Mouse (Mus musculus) thymus, postnatal 4 days (tissue): ENCODE results near the gene Casq2.
"Not testable (repeated sequence)": the region's sequence is repeated elsewhere in the genome, so short reads cannot be mapped to it uniquely, and the experiment has no call there.

ENCODE experiments used
- DNase-seq: peaks from one replicate; pipeline ENCODE4 v3.0.0; 2021

Casq2 gene

DNA sequence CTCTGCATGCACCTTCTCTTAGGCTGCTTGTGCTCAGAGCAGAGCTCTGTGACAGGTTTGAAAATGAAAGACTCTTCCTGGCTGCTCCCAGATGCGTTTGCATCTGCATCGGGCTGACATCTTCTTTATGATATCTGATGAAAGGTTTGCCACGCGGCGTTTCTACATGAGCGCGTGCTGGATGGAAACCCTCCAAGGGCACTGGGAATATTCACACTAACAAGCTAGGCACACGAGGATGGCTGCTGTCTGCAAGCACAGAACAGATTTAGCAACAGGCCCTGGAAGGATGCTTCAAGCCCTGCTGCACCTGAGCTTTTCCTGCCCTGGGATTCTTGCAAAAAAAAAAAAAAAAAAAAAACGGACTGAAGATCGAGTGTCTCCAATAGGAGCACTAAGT lies 50.9 kb downstream of the Casq2 start:
- DNase-seq: no peak

DNA sequence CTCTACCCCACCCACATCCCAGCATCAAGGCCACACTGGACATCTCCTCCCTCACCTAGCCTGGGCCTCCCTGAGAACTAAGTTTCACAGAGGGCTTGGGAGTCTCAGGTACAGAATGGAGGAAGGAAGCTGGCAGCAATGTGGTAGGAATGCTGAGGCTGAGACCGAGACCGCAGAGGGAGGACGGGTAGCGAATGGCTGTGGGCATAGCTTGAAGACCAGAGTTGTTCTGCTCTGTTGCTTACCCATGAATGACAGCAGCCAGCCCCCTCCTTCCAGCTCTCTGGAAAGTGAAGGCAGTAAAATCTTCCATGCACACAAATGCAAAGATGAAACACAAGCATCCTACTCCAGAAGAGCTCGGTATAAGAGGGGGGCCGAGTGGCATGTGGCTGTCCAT lies 52.7 kb downstream of the Casq2 start:
- DNase-seq: no peak

DNA sequence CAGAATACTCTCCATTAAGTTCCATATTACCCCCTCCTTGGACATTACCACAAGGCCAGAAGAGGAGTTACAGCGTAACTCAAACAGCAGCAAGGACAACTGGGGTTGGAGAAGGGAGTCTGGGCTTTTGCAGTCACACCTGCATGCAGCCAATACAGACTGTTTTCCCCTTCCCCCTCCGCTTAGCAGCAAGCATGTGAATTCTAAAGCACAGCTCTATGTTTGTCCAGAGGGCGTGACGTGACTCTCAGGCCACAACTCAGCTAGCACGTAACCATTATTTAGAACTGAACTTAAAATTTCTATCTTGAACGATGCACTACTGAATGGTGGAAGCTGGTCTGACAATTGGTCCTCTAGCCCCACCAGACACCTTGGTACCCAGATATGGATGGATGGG lies 54.4 kb downstream of the Casq2 start:
- DNase-seq: no peak

DNA sequence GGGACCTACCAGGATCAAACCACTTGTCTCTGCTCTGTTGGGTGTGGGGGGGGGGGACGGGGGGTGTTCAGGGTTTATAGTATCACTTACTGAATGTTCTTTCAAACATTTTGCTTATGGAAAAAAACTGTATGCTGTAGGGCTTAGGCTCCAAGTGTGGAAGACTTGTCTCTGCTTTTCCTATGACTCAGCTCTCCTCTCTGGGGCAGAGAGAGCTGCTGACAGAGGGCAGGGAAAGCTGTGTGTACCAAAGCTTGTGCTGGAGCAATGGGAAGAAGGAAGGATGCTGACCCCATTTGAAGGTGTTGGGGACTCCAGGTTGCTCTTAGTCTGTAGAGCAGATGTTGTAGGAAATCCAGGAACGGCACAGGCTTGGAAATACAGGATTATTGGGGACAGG lies 55.2 kb downstream of the Casq2 start:
- DNase-seq: no peak

DNA sequence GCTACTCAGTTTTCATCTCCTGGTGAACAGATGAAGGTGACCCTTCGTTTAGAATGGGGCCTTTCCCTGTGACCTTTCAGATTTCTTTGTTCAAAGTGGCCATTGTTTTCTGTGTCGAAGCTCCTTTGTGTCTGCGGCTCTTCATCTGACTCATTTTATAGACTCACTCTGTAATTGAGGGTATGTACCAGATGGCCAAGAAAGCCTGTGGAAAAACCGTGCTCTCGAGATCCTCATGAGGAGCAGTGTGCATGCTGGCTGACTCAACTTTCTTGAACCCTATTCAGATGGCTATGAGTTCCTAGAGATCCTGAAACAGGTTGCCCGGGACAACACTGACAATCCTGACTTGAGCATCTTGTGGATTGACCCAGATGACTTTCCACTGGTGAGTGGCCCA lies 55.7 kb downstream of the Casq2 start:
- DNase-seq: no peak

DNA sequence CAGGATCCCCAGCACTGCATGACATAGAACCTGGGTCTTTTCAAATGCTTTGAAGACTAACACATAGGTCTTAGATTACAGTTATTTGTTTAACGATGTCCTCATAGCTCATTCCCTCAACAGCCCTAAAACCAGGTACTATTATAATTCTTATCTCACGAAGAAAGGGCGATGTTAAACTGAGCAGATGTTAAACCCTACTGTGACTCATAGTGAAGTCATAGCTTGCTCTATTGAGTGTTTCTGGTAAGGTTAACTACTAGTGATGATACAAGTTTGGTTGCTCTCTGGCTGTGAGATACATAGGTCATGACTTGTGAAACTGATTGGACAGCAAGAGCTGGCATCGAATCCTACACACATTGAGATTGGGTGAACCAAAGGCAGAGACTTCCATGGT lies 56.7 kb downstream of the Casq2 start:
- DNase-seq: no peak

DNA sequence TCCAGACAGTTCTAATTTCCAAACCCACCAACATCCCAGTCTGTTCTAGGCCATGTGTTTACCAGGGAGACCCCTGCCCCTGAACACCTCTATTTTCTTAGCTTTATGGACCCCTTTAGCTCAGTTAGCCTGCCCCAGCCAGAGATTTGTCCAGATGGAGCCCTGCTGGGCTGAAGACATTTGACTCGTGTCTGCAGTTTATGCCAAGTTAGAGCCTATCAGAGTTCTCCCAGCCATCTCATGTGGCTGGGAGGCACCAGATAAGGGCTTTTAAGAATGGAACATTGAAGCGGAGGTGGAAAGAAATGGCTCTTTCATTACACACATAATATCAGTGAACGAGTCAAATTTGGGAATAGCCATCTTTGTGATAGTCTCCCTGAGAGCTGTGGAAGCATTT lies 57.3 kb downstream of the Casq2 start:
- DNase-seq: no peak

DNA sequence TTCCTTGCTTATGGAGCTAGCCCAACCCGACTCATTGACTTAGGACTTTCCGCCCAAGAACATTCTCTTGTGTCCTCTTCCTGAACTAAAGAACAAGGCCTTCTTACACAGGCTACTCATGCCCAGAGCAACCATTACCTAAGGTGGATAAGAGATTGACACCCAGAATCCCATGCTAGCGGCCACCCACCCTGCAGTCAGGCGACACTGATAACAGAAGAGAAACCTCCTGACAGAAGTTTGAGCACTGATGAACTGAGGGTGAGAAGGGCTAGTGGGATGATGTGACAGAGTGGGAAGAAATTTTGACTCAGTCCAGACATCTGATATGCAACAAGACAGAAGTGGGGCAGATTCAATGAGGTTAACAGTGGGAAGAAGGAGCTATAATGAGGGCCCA lies 58.2 kb downstream of the Casq2 start:
- no peak for DNase-seq

DNA sequence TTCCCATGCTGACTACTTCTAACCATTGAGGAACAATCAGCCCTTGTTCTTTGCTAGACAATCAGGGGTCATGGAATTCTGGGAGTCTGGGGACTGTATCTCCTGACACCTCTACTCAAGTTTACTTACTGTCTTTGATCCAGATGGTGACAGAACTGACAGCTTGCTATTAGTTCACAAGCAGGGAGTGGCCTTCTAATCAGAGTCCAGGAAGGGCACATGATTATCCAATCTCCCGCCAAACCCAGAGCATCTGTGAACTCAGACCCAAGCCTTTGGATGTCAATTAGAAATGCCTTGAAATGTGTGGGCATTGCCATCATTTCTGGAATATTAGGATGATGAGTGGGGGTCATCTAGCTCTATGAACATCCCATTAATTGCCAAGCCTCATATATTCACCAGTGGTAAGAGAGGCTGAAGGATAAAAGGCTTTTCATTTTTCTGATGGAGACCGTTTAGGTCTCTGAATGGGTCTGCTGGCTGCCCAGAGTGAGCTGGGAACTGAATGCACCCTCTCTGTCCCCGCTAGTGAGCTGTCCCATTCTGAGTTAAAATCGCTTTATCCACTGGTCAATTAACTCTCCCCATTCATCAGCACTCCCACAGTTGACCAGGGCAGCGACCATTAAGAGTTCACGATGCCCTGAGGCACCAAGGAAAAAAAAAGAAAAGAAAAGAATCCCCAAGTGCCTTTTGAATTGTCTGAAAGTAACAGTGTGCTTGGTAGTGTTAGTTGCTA lies 59.6 kb downstream of the Casq2 start:
- no peak for DNase-seq

DNA sequence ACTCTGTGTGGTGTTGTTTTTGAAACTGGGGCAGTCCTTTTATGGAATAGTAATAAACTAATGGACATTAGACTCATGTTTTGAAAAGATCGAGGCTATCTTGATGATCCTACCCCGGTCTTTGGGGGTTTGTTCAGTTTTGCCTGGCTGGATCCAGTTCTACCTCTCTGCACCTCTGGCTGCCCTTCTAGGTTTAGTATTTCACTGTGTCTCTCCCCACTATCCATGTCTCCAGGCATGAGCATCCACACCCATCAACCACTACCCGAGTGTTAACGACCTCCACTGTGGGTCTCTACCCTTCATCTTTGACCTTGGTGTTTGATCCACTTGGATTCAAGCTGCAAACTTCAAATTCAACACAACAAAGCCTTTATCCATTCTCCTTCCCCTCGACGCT lies 60.2 kb downstream of the Casq2 start:
- no peak for DNase-seq

DNA sequence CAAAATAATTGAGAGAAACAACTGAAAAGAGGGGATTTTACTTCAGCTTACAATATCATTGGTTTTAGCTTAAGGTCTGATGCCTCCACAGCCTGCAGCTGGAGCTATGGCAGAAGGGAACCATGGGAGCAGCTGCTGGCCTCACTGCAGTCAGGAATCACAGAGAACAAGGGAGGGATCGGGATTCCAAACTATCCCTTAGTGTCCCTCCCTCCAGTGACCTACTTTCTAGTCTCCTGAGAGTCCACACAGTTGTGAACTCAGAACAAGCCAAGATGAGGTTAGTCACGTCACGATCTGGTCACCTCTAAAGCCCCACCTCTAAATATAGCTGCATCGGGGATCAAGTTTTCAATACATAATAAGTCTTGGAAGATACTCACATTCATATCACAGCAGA lies 61.0 kb downstream of the Casq2 start:
- no peak for DNase-seq

DNA sequence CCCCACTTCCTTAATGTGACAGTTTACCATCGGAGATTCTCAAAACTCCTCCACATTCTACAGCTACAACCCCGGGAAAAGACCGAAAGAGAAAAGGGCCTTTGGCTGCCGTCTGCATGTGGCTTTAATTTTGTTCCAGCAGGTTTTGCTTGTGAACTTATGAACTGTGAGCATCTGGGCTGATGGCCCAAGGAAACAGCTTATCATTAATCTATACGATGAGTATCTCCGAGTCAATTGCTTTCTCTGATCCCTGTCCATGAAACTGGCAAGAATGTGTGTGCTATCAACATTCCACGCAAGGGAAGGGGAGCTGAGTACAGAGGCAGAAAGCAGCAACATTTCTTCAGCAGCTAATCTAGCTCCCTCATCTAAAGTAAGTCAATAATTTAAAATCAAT lies 63.7 kb downstream of the Casq2 start:
- no peak for DNase-seq

DNA sequence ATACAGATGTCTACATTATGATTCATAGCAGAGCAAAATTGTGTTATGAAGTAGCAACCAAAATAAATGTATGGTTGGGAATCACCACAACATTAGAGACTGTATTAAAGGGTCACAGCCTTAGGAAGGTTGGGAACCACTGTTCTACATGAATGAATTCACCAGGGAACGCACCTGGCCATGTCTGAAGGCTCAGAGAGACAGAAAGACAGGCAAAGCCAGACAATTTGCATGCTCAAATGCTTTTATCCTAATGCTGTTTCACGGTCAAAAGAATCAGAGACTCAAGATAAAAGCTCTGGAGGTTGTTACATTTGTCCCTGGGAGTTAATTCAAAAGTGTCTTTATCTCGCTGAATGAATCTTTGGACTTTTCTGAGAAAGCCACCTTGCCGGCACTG lies 65.6 kb downstream of the Casq2 start:
- no peak for DNase-seq

DNA sequence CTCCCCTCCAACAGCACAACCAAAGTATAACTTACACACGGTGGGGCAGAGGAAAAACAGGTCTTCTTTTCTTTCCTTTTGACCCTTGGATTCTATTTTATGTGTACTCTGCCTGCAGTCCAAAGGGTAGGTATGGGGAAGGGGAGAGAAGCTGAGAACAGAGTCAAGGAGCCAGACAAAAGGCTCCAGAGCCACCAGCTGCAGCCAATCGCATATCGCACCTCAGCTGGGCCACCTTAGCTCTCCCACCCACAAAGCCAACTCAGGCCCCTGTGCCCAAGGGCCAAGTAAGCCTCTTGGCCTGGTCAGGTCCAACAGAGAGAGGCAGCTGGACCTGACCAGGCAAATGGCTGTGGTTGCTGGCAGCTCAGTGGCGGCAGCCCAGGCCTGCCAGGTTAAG lies 66.3 kb downstream of the Casq2 start:
- DNase-seq: no peak

DNA sequence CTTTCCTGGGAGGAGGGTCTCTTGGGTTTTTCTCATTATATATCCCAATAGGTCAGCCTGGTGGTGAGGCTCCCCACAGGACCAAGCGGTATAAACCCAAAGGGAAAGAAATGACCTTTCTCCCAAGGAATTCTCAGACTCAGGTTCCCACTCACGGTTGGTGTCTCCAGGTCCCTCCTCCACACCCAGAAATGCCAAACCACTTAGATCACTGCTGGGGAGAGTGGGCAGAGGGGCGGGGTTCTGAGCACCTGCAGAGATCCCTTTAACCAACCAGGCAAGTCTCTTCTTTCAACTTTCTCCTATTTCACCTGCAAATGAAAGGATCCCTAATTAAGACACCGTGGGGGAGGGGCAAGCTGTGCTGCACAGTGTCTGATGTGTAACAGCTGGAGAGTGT lies 66.7 kb downstream of the Casq2 start:
- no peak for DNase-seq

DNA sequence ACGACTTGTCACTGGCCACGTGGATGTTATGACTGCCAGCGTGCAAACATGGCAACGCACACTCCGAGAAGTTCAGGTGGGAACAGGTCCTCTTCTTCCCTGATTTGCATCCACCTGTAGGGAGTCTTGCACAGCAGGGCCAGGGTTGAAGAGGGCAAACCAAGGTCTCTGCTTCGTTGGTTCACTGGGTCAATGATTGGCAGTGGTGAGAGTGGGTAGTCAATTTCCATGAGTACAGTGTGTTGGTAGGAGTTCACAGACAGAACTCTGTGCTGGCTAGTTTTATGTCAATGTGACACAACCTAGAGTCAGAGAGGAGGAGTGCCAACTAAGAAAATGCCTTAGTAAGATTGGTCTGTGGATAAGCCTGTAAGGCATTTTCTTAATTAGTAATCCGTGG lies 67.9 kb downstream of the Casq2 start:
- DNase-seq: no peak

DNA sequence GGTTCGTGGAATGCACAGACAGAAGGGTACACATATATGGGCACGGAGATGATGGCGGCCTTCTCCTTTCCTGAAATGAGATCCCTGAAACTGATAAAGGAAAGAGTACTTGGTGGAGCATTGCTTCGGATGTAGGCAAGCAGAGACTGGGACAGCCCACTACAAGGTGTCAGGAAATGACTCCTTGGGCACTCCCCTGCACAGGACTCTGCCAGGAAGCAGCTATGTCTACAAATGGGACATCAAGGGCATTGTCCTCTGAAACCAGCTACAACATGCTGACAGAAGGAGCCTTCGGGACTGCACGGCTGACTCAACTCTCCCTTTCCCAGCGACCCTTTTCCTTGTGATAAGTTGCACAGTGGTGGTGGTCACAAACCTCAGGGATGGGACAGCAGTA lies 70.5 kb downstream of the Casq2 start:
- no peak for DNase-seq

DNA sequence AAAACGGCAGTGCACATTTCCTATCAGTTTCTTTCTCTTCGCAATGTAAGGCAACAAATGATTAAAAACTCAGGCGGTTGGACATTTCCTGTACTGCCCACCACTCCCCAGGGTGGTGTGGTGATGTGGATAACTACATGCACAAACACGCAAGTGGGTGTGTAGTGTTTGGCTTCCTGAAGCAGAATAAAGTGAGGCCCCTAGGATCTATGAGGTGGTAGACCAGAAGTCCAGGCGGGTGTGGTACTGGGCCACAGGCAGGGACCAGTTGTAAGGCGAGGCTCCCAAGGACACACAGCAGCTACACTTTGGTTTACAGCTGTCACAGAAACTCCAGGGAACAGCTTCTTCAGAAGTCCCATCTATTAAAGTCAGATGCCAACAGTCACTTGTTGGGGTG lies 71.4 kb downstream of the Casq2 start:
- no peak for DNase-seq

DNA sequence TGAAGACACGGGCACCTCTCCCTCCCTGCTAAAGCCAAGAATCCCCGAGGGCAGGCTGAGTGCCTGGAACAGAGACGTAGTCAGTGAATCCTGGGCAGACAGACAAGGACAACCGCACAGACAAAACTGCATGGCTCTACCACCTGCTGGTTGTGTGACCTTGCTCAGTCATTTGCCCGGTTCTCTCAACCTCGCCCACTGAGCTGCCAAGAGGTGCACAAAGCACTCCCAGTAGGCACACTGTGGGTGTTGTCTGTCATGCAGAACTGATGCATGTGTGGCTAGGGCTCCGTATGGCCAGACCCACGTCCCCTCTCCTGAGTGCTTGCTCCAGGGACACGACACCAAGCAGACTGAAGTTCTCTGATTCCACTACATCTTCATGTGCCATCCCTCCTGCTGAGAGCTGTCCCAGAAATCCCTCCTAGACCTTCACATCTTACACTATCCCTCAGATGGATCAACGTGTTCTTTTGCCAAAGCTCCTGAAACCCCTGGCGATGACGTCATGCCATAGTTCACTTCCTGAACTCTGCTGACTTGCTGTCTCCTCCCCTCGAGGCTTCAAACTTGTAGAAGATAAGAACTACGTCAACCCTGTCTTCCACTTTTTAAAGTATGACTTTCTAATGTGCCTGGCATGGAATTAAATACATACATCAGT lies 72.7 kb downstream of the Casq2 start:
- no peak for DNase-seq

DNA sequence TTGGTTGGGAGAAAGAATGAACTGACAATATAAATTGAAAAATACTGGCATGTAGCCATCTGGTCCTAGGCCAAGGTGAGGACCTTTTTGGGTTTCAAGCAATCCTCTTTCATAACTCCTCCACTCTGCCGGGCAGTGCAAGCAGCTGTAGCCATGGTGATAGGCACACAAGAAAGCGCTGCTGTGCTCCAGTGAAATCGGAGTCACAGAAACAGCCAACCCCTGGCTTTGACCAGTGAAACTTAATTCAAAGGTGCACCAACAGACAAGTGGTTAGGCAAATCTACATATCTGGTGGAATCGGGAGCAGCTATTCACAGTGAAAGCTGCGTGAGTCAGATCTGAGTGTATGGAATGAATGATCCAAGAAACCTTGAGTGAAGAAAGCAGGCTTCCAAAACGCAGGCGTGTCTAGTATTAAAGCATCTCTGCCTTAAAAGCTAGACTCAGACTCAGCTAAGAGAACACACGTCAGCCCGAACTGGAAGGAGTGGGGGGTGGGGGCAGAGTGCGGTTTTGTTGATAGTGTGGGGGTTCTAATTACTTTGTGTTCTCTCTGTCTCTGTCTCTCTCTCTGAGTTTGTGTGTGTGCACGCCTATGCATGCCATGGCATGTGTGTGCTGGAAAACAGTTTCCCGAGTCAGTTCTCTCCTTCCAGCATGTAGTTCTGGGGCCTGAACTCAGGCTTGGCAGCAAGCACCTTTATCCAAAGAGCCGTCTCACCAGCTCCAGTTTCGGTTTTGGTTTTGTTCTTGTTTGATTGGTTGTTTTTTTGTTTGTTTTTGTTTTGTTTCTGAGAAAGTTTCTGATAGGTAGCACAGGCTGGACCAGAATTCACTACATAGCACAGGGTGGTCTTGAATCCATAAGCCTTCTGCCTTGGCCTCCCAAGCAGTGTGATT lies 73.5 kb downstream of the Casq2 start:
- DNase-seq: no peak

DNA sequence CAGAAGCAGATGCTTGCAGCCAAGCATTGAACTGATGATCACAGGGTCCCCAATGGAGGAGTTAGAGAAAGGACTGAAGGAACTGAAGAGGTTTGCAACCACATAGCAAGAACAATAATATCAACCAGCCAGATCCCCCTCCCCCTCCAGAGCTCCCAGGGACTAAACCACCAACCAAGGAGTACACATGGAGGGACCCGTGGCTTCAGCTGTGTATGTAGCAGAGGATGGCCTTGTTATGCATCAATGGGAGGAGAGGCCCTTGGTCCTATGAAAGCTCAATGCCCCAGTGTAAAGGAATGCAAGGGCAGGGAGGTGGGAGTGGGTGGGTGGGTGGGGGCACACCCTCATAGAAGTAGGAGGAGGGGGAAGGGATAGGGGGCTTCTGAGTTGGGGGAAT lies 77.6 kb downstream of the Casq2 start:
- DNase-seq: not testable (repeated sequence)

DNA sequence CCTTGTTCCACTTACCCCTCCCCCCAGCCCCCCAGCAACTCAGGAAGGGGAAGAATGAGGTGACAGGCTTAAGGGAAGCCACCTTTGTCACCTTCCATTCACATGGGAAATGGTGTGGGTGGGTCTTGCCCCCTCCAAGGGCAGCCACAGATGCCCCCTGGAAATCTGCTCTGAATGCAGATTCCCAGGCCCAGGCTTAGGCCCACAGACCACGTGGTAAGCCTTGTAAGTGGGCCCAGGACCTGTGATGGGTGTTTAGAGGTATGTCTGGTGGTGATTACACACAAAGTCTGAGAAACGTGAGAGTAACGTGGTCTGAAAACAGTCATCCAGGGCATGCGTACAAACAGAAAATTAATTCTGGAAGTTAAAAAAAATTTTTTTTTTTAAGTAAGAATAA lies 78.7 kb downstream of the Casq2 start:
- no peak for DNase-seq

DNA sequence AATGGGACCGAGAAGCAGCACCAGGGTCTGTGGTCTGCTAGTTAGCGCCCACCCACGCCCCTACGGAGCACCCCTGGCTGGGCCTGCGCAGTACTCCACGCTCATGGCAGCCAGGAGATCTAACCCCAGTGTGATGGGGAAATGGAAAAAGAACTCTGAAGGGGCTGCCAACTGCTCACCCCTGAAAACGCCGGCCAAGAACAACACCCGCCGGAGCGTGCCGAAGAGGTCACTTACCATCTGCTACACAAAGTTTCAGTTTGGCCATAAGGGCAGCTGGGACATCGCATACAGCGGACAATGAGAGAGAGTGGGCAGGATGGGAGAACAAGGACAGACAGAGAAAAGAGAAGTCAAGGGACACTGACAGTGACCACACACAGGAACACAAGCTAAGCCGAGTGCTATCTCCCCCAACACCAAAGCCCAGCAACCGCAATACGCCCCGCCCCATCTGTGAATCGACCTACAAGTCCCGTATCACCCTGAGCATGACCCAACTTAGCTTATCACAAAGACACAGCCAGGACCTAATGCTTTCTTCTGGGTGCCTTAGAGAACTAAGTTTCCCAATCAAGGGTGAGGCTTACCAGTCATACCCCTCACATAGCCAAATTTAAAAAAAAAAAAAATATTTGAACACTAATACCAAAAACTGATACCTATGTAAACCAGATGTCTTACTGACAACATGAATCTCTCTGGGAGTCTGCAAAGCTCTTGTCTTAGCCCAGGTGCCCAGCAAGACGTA lies 79.5 kb downstream of the Casq2 start:
- no peak for DNase-seq
